Mouse (Mus musculus) urinary bladder, adult 18-20 months (tissue): Measurements from ENCODE around the gene Ndufaf4.
"Not testable (repeated sequence)": the region's sequence is repeated elsewhere in the genome, so short reads cannot be mapped to it uniquely, and the experiment has no call there.

Experiments
- DNase-seq, 2 experiments: peaks; one replicate each; pipeline ENCODE4 v3.0.0; 2022; ENCODE audit warnings: low spot score in 2 of 2, mixed read lengths in 2 of 2

Gene Ndufaf4

DNA sequence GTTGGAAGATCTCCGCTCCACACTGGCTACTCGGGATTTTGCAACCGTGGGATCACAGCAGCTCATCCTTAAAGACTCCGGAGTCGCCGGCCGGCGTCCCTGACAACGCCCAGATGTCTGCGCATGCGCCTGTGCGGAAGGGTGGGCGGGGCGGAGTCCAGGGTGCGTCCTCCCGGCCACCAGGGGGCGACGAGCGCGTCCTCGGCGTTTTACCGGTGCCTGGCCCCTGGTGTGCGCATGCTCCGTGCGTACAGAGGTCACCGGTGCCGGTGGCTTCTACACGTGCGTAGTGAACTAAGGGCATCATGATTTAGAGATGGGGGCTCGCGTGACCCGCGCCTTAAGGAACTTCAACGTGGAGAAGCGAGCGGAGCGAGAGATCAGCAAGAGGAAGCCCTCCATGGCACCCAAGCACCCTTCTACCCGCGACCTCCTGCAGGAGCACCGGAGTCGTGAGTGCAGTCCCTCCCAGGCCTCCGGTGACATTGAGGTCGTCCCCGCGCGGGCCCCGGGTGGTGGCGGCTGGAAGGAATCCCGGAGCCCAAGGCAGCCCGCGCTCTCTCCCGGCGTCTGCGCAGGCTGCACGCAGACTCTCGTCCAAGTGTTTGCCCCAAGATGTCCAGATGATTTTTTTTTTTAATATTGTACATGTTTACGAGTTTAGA lies at the start of gene Ndufaf4:
Gene Ndufaf4 (plus strand): TSS at position 233 of the 665 bp plus-strand sequence.
- peak; percentile 96 to 99 for DNase-seq

DNA sequence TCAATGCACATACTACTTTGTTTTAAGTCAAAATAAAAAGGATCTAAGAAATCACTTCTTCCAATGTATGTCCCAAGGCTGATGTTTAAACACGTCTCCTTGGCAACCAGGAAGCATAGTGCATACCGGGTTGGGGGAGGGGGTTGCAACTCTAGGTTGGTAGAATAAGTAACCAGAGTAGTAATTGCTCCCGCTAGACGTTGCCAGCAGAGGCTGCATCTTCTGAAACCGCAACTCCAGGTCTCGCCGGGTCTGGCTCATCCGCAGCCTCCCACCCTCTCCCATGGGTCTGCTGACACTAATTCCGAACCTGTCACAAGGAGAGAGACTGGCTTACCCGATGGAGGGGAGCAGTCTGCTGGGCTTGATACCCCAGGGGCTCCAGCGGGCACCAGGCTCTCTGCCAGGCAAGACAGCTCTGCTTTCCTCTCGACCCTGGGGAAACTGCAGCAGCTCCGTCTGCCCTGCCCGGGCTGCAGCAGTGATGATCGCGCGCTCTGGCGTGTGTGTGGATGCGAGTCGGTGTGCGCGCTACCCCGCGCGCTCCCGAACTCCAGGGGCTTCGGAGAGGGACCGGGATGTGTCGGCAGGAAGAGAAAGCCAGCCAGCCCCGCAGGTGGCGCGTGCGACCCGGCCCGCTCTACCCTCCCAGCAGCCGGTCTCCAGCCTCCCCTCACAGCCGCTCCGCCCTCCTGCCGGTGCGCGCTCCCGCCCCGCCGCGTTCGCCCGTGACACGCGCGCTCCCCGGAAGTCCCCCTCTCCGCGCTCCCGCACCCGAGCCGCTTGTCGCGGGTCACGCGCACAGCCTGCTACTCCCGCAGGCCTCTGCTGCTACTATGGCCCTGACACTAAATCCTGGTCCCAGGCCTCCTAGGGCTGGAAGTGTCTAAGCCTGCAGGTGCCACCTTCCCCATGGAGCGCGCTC lies 47.2 kb upstream of the Ndufaf4 start, which contains the start of gene Klhl32:
Gene Klhl32 (minus strand): TSS at position 724 of the 925 bp plus-strand sequence.
- peak; percentile 6 to 60 for DNase-seq

DNA sequence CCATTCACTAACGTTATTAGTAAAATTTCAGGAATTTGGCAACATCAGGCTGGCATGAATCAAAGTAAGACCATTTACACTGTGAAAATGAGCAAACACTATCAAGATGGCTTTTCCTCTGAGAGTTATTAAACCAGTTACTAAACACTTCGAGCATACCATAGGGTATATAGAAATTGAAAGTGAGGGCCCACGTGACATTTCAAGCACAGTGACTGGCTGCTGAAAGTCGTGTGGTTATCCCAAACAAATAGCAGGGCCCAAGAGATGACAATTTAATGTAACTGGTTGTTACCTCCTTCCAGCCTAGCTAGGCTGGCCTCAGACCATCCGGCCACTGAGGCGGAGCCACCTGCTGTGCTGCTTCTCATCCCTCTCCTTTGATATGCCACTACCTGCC lies 32.2 kb upstream of the Ndufaf4 start:
- DNase-seq, result no peak

DNA sequence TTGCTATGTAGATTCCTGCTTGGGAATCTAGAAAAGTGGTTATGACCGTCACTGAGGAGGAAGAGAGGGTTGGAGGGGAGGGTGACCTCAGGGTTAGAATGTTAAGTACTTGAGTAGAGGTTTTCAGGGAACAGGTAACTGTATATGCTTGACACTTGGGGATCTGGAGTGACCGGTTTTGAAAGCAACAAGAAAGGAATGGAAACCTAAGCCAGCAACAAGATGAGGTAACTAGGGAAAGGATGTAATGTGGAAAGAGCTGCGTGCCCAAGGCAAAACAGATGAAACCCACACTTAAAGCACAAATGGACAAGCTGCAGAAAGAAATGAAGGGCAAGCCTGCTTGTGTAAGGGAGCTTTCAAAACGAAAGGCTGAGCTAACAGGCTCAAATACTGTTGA lies 28.7 kb upstream of the Ndufaf4 start:
- no peak for DNase-seq

DNA sequence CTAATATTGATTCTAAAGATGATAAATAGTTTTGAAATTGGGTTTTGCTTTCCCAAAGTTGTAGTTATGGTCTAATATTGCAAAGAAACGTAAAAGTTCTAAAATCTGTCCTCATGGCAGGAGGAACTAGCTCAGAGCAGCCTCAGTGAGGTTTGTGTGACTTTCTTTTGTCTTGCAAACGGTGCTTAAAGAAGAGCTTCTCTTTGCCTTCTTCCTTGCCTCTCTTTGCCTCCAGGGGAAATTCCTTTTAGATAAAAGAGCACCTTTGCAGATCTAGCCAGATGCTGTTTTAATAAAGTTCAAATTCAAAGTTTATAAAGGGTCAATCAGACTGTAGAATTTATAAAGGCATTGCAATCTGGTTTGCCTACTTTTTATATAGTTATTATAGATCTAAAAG lies 8.5 kb upstream of the Ndufaf4 start:
- DNase-seq, result not testable (repeated sequence)

DNA sequence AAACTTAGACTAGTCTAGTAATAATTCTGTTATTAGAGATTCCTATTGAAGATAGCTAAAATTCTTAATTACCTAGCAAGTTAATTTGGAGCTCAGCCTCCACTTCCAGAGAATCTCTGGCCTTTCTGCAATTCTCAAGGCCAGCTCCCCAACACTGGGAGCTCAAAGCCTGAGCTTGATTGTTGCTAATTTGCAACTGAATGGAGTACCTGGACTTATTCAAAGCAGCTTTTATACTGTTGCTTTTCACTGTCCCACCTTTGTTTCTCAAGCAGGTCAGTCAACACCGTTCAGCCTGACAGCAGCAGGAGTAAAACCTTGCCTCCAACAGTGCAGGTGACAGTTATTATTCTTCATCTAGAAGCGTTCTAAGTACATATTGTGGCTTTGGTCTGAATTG lies 5.6 kb upstream of the Ndufaf4 start:
- not testable (repeated sequence) for DNase-seq

DNA sequence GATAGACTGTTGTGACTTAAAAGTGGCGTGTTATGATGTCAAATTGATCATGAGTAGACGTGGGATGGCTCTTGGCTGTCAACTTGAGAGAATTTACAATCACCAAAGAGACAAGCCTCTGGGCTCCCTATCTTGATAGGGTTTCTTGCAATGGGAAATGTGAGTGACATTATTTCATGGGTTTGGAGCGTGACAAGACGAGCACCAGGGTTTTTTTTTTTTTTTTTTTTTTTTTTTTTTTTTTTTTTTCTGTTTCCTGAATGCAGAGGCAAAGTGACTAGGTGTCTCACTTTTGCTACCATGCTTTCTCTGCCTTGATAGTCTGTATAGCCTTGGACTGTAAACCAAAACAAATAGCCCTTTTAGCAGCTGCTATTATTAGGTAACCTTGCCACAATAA lies 3.3 kb upstream of the Ndufaf4 start:
- DNase-seq, result no peak

DNA sequence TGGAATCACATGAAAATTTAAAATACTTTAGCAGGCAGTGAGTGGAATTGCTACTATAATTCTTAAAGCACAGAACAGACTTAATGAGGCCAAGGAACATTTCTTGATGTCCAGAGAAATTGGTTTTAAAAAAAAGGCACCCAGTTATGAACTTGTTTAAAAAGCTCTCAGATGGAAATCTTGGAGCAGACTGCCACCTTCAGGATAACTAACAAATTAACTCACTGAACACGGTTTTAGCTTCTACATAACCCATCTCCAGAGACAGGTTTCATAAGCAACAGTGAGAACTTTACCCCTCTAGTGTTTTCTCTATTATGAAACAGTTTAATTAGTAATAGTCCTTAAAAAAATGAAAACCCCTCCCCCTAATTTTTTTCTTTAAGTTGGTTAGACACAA lies 1.1 kb upstream of the Ndufaf4 start:
- DNase-seq, result no peak

DNA sequence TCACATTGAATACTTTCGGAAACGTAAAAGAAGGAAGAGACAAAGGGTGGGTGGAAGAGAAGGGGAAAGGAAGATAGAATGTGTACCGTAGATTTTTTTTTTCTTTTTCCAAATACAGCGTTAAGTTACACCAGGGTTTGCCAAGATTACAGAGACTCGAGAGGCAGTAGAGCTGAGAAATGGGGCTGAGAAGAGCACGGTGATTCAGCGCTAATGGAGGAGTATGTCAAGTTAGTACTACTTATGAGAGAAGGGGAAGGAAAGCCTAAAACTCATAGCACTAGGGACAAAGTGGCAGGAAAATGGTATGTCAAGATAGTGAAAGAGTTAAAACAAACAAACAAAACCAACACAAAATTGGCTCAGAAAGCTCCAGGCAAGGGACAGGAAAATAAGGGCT lies 532 bp upstream of the Ndufaf4 start:
- no peak for DNase-seq

DNA sequence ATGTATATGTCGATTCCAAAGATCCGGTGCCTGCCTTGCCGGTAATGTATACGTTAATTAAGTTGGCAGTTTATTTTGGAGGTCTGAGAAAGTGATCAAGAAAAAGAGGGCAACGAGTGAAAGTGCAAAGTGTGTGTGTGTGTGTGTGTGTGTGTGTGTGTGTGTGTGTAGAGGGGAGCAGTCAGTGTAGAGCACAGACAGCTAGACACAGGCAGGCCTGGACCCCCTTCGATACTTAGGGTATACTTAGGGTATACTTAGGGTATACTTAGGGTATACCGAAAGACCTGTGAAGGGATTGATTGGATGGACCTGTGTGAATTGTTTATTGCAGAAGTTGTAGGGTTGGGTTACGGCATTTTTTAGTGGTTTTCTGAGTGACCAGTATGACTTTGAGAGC lies 753 bp downstream of the Ndufaf4 start:
- no peak for DNase-seq

DNA sequence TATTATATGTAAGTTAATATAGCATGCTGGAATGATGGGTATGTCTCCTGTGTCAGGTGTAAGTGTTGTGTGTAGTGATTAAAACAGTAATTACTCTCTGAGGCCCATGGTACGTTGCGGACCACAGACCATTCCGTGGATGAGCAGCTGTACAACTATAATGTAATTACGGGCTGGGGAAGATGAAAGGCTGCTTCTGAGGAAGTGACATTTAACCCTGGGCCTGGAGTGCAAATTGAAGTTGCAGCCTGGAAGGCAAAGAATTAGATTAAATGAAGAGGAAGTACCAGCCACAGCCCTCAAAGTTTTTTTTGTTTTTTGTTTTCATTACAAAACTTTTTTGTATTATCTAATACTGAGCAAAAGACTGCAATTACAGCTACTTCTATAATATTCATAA lies 1.3 kb downstream of the Ndufaf4 start:
- no peak for DNase-seq

DNA sequence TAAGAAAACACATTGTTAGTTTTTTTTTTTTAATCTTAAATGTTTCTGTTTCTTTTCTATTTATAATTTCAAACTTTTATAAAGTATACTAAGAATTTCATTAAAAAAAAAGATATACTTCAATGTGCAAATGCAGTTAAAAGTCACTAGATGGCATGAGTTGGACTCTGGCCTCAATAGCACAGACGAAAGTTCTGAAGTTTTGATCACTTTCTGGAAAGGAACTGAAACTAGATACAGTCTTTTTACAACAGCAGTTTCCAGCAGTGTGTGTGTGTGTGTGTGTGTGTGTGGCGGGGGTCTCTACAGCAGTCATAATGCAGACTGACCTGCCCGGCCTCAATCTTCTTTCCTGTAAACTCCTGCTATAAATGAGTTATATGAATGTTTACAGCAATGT lies 9.9 kb downstream of the Ndufaf4 start:
- no peak for DNase-seq

DNA sequence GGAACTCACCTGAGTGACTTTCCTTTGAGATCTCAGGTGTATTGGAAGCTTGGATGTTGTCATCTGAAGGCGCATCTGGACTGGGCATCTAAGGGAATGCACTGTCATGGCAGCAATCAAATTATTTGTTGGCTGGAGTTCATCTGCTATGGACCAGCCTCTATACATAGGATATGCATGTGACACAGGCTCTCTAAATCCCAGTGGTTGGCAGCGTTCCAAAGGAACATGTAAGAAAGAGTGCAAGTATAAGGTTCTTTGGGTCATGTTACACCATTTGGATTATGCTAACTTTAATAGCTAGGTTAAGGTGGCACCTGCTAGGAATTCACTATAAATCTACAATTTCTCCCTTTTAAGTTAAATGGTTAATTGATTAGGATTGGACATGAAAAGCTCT lies 17.7 kb downstream of the Ndufaf4 start:
- DNase-seq, result no peak

DNA sequence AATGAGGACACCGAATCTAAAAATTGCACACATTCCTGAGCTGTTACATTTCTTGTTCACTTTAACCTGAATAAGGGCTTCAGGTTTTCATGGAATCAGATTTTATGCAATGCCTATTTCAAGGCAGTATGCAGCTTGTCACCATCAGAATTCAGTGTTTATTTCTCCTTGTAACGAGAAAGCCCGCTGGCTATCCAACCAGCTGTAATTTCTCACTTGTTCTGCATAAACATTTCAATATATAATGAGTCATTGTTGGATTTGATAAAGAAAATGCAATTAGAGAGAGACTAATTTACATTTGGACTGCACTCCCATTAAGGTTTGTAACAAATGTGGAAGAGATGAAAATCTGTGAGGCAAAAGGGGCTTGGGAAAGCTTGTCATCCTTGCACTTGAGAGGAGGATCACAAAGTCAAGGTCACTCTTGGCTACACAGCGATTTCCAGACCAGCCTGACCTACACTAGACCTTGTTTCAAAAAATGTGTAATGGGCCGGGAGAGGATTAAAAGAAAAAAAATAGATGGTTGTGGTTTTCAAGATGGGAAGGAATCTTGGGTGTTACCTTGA lies 22.2 kb downstream of the Ndufaf4 start:
- no peak for DNase-seq

DNA sequence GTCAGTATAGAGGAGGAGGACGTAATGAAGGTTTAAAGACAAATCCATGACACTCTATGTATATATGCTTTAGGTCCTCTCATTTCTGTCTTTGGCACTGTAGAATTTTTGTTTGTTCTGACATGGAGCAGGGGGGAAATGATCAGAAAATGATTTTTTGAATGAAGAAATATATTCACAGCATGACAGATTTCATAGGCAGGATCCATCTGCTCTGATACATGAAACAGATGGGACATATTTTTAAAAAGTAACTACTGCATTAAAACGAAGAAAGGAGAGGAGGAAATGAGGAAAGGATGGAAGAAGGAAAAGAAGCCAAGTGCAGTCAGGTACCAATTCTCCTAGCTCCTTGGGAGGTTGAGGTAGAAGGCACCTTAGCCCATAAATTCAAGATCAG lies 26.8 kb downstream of the Ndufaf4 start:
- no peak for DNase-seq

DNA sequence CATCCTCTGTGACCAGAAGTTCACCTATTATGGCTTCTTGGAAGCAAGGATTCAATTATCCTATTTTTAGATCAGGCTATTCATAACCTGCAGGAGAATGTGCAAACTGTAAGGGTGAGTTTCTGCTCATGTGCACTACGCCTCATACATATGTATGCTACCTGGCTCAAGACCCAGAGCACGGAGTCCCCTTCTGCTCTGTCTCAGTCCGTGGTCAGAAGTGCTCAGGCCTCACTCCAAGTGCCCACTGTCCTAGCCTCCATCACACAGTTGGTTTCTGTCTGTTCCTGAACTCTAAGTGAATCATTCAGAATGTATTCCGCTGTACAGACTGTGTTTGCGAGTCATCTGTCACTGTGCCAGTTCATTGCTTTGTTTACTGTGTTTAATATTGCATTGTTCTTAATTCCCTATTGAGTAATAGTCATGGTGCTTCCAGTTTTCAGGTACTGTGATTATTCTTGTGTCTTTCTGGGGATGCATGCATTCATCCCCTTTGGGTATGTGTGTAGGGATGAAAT lies 30.4 kb downstream of the Ndufaf4 start:
- no peak for DNase-seq

DNA sequence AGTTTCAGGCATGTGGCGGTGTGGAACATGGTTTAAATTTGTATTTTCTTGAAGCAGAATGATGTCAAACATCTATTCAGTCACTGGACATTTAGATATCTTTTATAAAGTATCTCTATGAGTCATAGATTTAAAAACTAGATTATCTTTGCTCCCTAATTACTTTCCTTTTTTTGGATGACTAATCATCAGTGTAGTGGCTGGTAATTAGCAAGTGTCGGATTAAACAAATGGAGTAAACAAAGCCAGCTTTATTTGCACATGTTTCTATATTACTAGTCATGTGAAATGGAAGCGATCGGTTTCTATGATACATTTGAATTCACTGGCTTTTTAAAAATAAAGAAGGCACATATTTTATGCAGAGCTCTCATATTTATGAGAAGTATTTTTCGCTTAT lies 31.0 kb downstream of the Ndufaf4 start:
- no peak for DNase-seq

DNA sequence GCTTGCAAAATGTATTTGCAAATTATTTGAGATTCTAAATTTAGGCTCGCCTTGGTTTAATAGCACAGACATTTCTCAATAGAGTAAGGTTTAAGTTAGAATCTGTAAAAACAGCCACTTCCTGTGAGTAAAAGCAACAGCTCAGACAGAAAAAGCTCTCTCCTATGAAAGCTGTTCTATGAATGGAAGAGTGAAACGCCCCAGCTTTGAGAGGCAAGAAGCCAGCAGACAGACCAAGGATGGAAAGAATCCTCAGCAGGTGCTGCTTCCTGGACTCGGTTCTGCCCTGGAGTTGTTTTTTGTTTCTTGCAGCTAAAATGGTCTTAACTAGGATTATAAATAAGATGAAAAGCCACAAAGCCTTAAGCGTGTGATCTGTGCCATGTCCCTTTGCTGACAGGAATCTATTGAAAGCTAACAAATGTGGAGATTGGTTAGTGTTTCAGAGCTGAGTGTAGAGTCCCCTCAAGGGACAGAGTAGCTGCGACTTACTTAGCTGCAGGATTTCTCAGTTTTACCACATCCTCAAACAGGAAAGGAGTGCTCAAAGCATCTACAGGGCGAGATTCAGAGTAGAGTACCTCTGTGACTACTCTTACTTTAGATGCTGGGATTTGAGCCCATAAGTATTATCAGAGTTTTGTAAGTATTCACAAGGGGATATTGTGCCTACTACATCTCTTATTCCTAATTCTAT lies 45.0 kb downstream of the Ndufaf4 start:
- DNase-seq, result no peak
